ENCODE assay signal across 6 mouse cellular contexts in genomic region chr13:3519994-3520393, GRCm38 (mm10). TPM values are rescaled to one million over a fixed set of nuclear protein-coding genes. Genes with fewer than 3 reads are reported as not detected.
DNase-seq lines count a peak whose midpoint lies in the region; ATAC-seq and TF ChIP-seq lines count a peak whose summit lies in the region.
"Not testable (repeated sequence)": the region's sequence is repeated elsewhere in the genome, so short reads cannot be mapped to it uniquely, and the experiment has no call there.

No protein-coding gene starts in this region.

- H3K4me3 ChIP-seq in G1E (ENCODE audit: low read depth, low read length): not testable (repeated sequence)

- not testable (repeated sequence) for TF ChIP-seq CTCF in G1E (IDR thresholded peaks at IDR 0.05; ENCODE audit: low read depth, low read length)

- H3K27me3 ChIP-seq in G1E (ENCODE audit: insufficient read depth, low read length): not testable (repeated sequence)

- ATAC-seq in G1E (ENCODE audit: extremely low read depth, insufficient number of reproducible peaks, low FRiP score, poor library complexity, severe bottlenecking): peak; percentile 70
- ATAC-seq in granulocyte monocyte progenitor cell, adult 5-6 weeks (replicated peaks; ENCODE audit: poor library complexity, severe bottlenecking): peak; percentile 70
- peak; percentile 79 to 88 for ATAC-seq in hematopoietic stem cell, adult 5-6 weeks (replicated peaks in 1 of 2; ENCODE audit: insufficient read depth in 1 of 2, low FRiP score in 2 of 2, low TSS enrichment in 1 of 2, low read depth in 1 of 2, poor library complexity in 2 of 2, severe bottlenecking in 2 of 2)
- peak; percentile 74 for ATAC-seq in megakaryocyte, adult 5-6 weeks (ENCODE audit: poor library complexity, severe bottlenecking)
- peak; percentile 76 for ATAC-seq in neutrophil, adult 5-6 weeks (ENCODE audit: extremely low read depth, insufficient number of reproducible peaks, low FRiP score, poor library complexity, severe bottlenecking)

- H3K36me3 ChIP-seq in G1E (replicated peaks): not testable (repeated sequence)

- DNase-seq in A20 (ENCODE audit: low read depth, low spot score): peak; percentile 30
- DNase-seq in G1E (ENCODE audit: low spot score): not testable (repeated sequence)

- not testable (repeated sequence) for H3K4me1 ChIP-seq in G1E (ENCODE audit: insufficient read depth, low read depth, low read length)

- not testable (repeated sequence) for H3K9me3 ChIP-seq in G1E (replicated peaks)

RNA-seq across cellular contexts. Expression of gene Gdi2, which starts 17.9 kb away (rescaled TPM):
- total RNA-seq in G1E (2014; fragmentation: Nextera tagmentation) (1,012 and 1,046 TPM in 2 replicates), G1E (2017) (868 and 989 TPM in 2 replicates)
- 493 and 528 TPM in 2 replicates for polyA plus RNA-seq in G1E (2012)
- 417 and 471 TPM in 2 replicates for total RNA-seq in granulocyte monocyte progenitor cell, adult 5-6 weeks (2014; fragmentation: Nextera tagmentation)
- total RNA-seq in granulocyte monocyte progenitor cell, adult 5-6 weeks (2017): 523 and 552 TPM in 2 replicates
- 408 and 483 TPM in 2 replicates for total RNA-seq in hematopoietic stem cell, adult 5-6 weeks (2017)
- 654 and 710 TPM in 2 replicates for total RNA-seq in megakaryocyte, adult 5-6 weeks (2015)
- total RNA-seq in megakaryocyte, adult 5-6 weeks (2017): 551 and 553 TPM in 2 replicates
- total RNA-seq in neutrophil, adult 5-6 weeks (2017): 408 and 470 TPM in 2 replicates
